Mouse (Mus musculus) heart, embryonic 13.5 days (tissue): ENCODE measurements at regions not wholly inside any gene's neighbourhood (a gene's known extent, or its start where the extent isn't known, plus 50 kb on each side); places are given as distances from the start of the nearest gene placed in this dataset.

ENCODE experiments used
- ATAC-seq: fragments of 200-750 bp; cut with Nextera tagmentation; 2 replicates; pipeline ENCODE4 v1.8.0; 2017; ENCODE audit warnings: moderate TSS enrichment; ENCODE audit not compliant: insufficient number of reproducible peaks, low FRiP score, low TSS enrichment; ENCODE audit errors: extremely low read depth
- H3K27ac ChIP-seq: fragments of 300-500 bp; sonication (generic); replicated peaks from 2 replicates; pipeline ENCODE4 v1.5.1; 2015; ENCODE audit warnings: moderate library complexity, mild to moderate bottlenecking, inconsistent platforms
- H3K27me3 ChIP-seq: fragments of 300-500 bp; sonication (generic); replicated peaks from 2 replicates; pipeline ENCODE4 v1.6.1; 2015; ENCODE audit warnings: mild to moderate bottlenecking, inconsistent platforms
- H3K36me3 ChIP-seq: fragments of 300-500 bp; sonication (generic); 2 replicates; pipeline ENCODE4 v1.6.1; 2015; ENCODE audit warnings: mild to moderate bottlenecking, inconsistent platforms
- H3K4me1 ChIP-seq: fragments of 300-500 bp; sonication (generic); 2 replicates; pipeline ENCODE4 v1.6.1; 2015; ENCODE audit warnings: inconsistent platforms
- H3K4me2 ChIP-seq: fragments of 300-500 bp; sonication (generic); 2 replicates; pipeline ENCODE4 v1.6.1; 2015; ENCODE audit warnings: inconsistent platforms, mild to moderate bottlenecking, moderate library complexity
- H3K4me3 ChIP-seq: fragments of 300-500 bp; sonication (generic); 2 replicates; pipeline ENCODE4 v1.5.1; 2015; ENCODE audit warnings: moderate library complexity, mild to moderate bottlenecking, inconsistent platforms
- H3K9ac ChIP-seq: fragments of 300-500 bp; sonication (generic); 2 replicates; pipeline ENCODE4 v1.6.1; 2015; ENCODE audit warnings: inconsistent platforms, mild to moderate bottlenecking, moderate library complexity
- H3K9me3 ChIP-seq: fragments of 300-500 bp; sonication (generic); 2 replicates; pipeline ENCODE4 v1.6.1; 2016; ENCODE audit warnings: inconsistent platforms
- WGBS: fragments of 180-500 bp; shearing (Covaris S2); methylation state at CpG from one replicate; pipeline ENCODE4 v1.1.7; 2015; ENCODE audit warnings: mixed read lengths; 5-methylcytosine and 5-hydroxymethylcytosine counted together

DNA sequence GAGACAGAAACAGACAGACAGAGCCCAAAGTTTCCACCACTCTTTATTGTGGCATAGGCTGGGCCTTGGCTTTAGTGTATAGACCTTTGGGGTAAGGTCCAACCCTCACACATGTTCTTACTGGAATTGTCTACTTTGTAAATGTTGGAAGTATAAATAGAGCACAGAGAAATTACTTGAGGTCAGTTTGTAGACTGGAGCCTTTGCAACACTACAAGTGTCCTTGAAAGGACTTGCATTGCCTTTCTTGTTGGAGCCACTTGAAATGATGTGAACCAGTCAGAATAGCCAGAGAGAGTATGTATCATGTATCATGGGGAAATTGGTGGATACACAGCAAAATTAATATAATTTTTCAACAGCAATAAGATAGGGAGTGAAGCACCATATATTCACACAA lies 131.4 kb downstream of the Btc start:
- Histone ChIP-seq H3K36me3 (no peaks in the 10 kb centered on the region), H3K9ac (no peak overlapping the region), H3K27ac (no peak overlapping the region), H3K4me2 (no peak overlapping the region), H3K9me3 (no peaks in the 10 kb centered on the region), H3K27me3 (no peaks in the 10 kb centered on the region), H3K4me1 (no peaks in the 10 kb centered on the region), H3K4me3 (no peak overlapping the region)
- ATAC-seq, result no peak

DNA sequence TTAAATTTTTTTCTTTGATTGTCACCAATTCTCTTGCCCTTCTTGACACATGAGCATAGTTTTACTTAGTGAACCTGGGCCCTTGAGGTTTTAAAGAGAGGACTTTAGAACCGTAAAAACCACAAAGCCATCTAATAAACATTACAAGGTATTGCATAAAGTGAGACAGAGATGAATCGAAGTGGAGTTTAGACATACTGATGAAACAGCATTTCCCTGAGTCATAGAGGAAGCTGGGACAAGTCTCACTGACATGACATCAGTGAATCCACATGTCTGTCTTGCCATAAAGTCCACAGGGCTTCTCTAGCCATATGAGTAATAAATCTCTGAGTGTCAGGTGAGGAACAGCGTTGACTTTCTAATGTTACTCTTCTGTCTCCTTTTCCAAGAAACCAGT lies 128.4 kb downstream of the Btc start:
- ATAC-seq, result no peak

DNA sequence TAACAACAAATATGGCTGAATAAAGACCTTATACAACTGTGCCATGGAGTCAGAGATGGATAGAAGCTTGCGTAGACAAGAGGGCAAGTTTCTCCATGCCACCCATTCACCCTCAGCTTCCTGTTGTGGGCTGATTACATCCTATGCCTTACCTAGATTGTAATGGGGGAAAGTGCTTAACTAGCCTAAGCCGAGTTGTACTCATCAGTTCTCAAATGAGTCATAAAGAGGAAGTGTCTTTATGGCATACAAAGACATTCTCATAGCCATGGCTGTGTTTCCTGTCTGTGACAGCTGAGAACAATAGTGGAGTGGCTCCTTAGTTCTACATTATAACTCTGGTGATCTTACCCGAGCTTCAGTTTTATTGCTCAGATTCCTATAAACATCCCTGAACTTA lies 124.3 kb downstream of the Btc start:
- H3K9ac ChIP-seq, result no peak overlapping the region
- no peak overlapping the region for H3K27ac ChIP-seq
- H3K27me3 ChIP-seq, result no peaks in the 10 kb centered on the region
- H3K36me3 ChIP-seq, result no peaks in the 10 kb centered on the region
- 64% methylated on average over 3 of the region's 3 CpGs for WGBS
- no peak for ATAC-seq
- H3K4me1 ChIP-seq, result no peaks in the 10 kb centered on the region
- no peak overlapping the region for H3K4me2 ChIP-seq
- H3K4me3 ChIP-seq, result no peak overlapping the region
- no peaks in the 10 kb centered on the region for H3K9me3 ChIP-seq

More for the DNA sequence above, 128.4 kb downstream of the Btc start:
- Histone ChIP-seq H3K36me3 (no peaks in the 10 kb centered on the region), H3K9me3 (no peaks in the 10 kb centered on the region), H3K27me3 (no peaks in the 10 kb centered on the region), H3K4me1 (no peaks in the 10 kb centered on the region), H3K9ac (no peak overlapping the region), H3K27ac (no peak overlapping the region), H3K4me2 (no peak overlapping the region), H3K4me3 (no peak overlapping the region)
- WGBS, result 84% methylated on average over 3 of the region's 3 CpGs

DNA sequence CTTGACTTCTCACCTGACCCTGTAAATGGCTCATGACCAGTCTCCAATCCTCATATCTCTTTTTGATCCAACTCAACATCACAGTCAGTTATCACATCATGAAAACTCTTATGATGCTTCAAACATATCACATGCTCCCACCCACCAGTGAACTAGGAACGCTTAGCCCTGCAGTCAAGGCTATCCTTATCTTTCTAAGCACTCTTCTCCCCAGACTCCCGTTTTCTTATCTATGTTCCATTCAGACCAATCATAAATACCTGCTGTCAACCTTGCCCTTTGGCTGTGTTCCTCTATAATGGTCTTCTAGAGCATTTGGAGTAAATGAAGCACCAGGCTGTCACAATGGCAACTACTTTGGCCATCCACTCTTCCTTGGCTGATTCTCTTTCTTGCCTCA lies 123.3 kb downstream of the Btc start:
- Histone ChIP-seq H3K4me2 (no peak overlapping the region), H3K4me3 (no peak overlapping the region), H3K27me3 (no peaks in the 10 kb centered on the region), H3K4me1 (no peaks in the 10 kb centered on the region), H3K36me3 (no peaks in the 10 kb centered on the region), H3K9me3 (no peaks in the 10 kb centered on the region), H3K27ac (no peak overlapping the region), H3K9ac (no peak overlapping the region)
- WGBS, result 22% methylated on average over 2 of the region's 2 CpGs
- ATAC-seq, result no peak

DNA sequence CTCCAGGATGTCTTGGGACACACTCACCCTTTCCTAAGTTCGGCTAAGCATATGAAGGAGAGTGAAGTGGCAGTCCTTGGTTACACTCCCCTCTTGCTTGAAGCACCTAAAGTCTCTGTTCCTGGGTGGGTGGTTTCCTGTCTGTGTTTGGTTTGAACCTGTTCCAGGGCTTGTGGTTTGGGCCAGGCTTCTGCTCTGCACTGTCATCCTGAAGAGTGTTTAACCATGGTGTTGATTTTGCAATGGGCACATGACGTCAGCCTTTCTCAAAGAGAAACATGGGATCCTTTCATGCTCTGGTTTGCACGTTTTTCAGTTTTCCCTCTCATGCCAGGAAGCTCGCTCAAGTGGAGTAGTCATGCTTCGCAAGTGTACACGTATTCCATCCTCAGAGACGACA lies 119.8 kb downstream of the Btc start:
- Histone ChIP-seq H3K27ac (no peak overlapping the region), H3K4me1 (no peaks in the 10 kb centered on the region), H3K9me3 (no peaks in the 10 kb centered on the region), H3K36me3 (no peaks in the 10 kb centered on the region), H3K4me2 (no peak overlapping the region), H3K27me3 (no peaks in the 10 kb centered on the region), H3K9ac (no peak overlapping the region), H3K4me3 (no peak overlapping the region)
- no peak for ATAC-seq
- 73% methylated on average over 7 of the region's 7 CpGs for WGBS

DNA sequence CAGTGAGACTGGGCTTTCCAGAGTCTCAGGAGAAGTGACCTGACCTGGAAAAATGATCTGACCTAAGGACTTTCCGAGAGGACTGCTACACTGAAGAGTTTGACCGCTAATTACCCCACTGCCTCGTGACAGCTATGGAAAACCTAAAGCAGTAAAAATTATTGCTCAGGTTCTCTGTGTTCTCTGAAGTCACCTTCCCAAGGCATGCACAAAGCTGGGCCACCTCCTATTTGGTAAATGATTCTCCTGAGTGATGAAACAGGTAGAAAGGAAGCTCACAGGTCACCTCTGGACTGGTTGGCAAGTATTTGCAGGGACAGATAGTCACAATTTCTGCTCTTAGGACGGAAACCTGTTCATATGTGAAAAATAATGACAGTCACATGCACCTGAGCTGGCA lies 109.7 kb downstream of the Btc start:
- H3K36me3 ChIP-seq, result no peaks in the 10 kb centered on the region
- ATAC-seq, result no peak
- no peaks in the 10 kb centered on the region for H3K4me1 ChIP-seq
- no peak overlapping the region for H3K27ac ChIP-seq
- H3K27me3 ChIP-seq, result no peaks in the 10 kb centered on the region
- 76% methylated on average over 4 of the region's 4 CpGs for WGBS
- H3K4me3 ChIP-seq, result no peak overlapping the region
- H3K9ac ChIP-seq, result no peak overlapping the region
- H3K4me2 ChIP-seq, result no peak overlapping the region
- H3K9me3 ChIP-seq, result 0 out of 2 replicates have a peak, but pooled peaks cover 3% of the 10 kb centered on the region

DNA sequence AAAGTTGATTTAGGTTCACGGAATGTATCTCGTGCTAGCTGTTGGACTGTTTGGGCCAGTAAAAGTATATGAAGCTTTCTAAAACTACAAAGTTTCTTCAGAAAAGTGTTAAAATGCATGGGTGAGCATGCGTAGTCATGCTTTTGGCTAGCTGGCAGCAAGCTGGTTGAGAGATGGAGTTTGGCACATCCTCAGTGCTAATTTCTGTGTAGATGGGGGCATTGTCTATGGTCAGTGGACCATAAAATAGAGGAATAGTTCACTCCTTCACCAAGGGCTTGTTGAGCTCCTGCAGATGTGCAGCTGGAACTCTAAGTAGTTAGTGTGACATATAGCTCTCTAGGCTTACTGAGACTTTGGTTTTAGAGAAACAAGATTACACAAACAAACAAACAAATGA lies 107.8 kb downstream of the Btc start:
- WGBS, result 80% methylated on average over 3 of the region's 3 CpGs
- no peaks in the 10 kb centered on the region for H3K4me1 ChIP-seq
- H3K27ac ChIP-seq, result no peak overlapping the region
- no peak overlapping the region for H3K4me3 ChIP-seq
- H3K9ac ChIP-seq, result no peak overlapping the region
- no peaks in the 10 kb centered on the region for H3K36me3 ChIP-seq
- no peaks in the 10 kb centered on the region for H3K27me3 ChIP-seq
- no peak overlapping the region for H3K4me2 ChIP-seq
- ATAC-seq, result no peak
- 0 out of 2 replicates have a peak, but pooled peaks cover 3% of the 10 kb centered on the region for H3K9me3 ChIP-seq

DNA sequence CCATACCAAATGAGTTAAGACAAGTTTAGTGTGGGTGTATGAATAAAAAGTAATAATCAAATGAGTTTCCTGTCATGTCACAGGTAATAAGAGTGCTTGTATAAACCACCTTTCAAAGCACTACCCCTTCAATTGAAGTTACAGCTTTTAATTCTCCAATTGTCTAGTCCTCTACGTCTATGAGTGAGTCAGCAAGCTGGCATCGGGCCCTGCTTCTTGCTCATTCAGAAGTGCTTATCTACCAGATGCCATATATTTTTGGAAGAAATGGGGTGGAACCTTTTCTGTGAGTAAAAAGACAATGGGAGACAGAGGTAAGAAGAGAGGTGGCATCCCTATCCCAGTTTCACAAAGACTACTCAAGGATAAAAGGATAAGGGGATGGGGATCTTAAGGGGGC lies 105.7 kb downstream of the Btc start:
- H3K4me2 ChIP-seq, result no peak overlapping the region
- H3K4me3 ChIP-seq, result no peak overlapping the region
- 0 out of 2 replicates have a peak, but pooled peaks cover 3% of the 10 kb centered on the region for H3K9me3 ChIP-seq
- no peak overlapping the region for H3K27ac ChIP-seq
- H3K9ac ChIP-seq, result no peak overlapping the region
- no peaks in the 10 kb centered on the region for H3K27me3 ChIP-seq
- WGBS, result 51% methylated on average over 2 of the region's 2 CpGs
- ATAC-seq, result no peak
- no peaks in the 10 kb centered on the region for H3K4me1 ChIP-seq
- no peaks in the 10 kb centered on the region for H3K36me3 ChIP-seq

DNA sequence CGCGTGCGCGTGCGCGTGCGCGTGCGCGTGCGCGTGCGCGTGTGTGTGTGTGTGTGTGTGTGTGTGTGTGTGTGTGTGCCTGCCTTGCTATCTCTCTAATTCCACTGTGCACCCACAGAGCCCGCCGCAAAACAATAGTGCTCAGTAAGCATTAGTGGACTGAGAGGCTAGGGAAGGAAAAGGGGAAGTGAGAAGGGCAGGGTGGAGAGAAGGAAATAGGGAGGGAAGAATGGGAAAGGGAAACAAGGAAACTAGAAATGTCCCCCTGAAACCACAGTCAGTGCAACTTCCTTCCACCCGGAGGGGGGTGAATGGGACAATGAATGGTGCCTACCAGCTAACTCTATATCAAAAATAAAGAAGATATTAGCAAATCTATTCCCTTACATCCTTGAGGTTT lies 100.7 kb downstream of the Btc start:
- no peaks in the 10 kb centered on the region for H3K27me3 ChIP-seq
- H3K4me2 ChIP-seq, result no peak overlapping the region
- no peak overlapping the region for H3K27ac ChIP-seq
- no peak overlapping the region for H3K9ac ChIP-seq
- no peaks in the 10 kb centered on the region for H3K36me3 ChIP-seq
- H3K4me1 ChIP-seq, result 0 out of 2 replicates have a peak, but pooled peaks cover 3% of the 10 kb centered on the region
- WGBS, result 85% methylated on average over 17 of the region's 17 CpGs
- ATAC-seq, result no peak
- 0 out of 2 replicates have a peak, but pooled peaks cover 3% of the 10 kb centered on the region for H3K9me3 ChIP-seq
- H3K4me3 ChIP-seq, result no peak overlapping the region

DNA sequence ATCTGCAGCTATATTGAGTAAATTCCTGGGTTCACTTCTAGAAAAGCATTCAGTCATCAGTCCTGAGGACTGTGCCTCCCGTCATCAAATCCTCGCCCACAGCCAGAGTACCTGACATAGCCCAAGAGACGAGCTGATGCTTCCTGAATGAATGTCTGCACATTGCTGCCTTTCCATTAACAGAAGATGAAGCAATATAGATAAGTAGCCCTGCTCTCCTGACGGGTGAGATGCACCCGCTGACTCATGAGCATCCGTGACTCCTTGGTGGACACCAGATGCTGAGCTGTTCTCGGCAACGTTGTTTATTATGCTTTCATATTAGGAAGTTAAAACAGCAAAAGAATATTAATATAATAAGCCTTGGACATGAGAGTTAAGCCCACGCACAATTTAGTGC lies 99.9 kb downstream of the Btc start:
- Histone ChIP-seq H3K27me3 (no peaks in the 10 kb centered on the region), H3K4me3 (no peak overlapping the region), H3K36me3 (no peaks in the 10 kb centered on the region), H3K27ac (no peak overlapping the region), H3K4me2 (no peak overlapping the region), H3K9ac (no peak overlapping the region), H3K4me1 (0 out of 2 replicates have a peak, but pooled peaks cover 3% of the 10 kb centered on the region), H3K9me3 (no peaks in the 10 kb centered on the region)
- no peak for ATAC-seq
- WGBS, result 59% methylated on average over 9 of the region's 9 CpGs

DNA sequence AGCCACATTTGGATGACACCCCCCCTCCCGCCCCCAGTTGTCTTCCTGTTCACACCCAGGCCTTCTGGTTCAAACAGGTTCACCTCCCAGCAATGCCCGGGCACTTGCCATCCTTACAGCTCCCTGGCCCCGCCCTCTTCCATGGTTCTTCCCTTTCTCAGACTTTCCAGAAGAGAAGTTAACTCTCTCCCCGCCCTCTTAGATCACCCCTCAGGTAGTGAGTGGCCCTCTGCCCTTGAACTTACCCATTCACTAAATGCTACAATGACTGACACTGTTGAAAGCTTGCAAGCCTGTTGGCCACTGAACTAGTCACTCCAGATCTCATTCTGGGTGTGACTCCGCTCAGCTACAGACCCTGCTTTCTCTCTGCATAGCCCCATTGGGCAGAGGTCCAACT lies 99.1 kb downstream of the Btc start:
- H3K4me2 ChIP-seq, result no peak overlapping the region
- no peak overlapping the region for H3K27ac ChIP-seq
- no peak overlapping the region for H3K9ac ChIP-seq
- H3K36me3 ChIP-seq, result no peaks in the 10 kb centered on the region
- H3K4me3 ChIP-seq, result no peak overlapping the region
- H3K9me3 ChIP-seq, result no peaks in the 10 kb centered on the region
- no peak for ATAC-seq
- 63% methylated on average over 5 of the region's 5 CpGs for WGBS
- H3K4me1 ChIP-seq, result 0 out of 2 replicates have a peak, but pooled peaks cover 3% of the 10 kb centered on the region
- no peaks in the 10 kb centered on the region for H3K27me3 ChIP-seq

DNA sequence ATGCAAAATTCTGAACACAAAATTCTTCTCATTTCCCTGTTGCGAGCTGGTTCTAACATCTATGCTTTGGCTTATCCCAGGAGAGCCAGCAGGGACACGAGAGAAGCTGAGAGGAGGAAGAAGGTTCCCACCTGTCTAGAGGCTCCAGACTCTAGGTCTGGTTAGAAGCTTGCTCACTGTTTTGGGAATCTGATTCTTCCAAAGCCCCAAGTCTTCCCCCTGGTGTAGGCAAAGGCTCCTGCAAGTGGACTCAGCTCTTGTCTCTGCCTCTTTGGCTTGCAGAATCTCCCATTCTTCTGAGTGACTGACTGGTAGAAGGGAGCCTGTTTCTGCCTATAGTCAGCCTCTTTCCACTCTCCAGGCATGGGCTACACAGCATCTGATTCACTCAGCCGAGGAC lies 95.8 kb downstream of the Btc start:
- no peak for ATAC-seq
- H3K36me3 ChIP-seq, result no peaks in the 10 kb centered on the region
- no peak overlapping the region for H3K9ac ChIP-seq
- H3K9me3 ChIP-seq, result no peaks in the 10 kb centered on the region
- 49% methylated on average over 3 of the region's 3 CpGs for WGBS
- no peak overlapping the region for H3K27ac ChIP-seq
- H3K4me3 ChIP-seq, result no peak overlapping the region
- no peaks in the 10 kb centered on the region for H3K27me3 ChIP-seq
- 0 out of 2 replicates have a peak, but pooled peaks cover 3% of the 10 kb centered on the region for H3K4me1 ChIP-seq
- H3K4me2 ChIP-seq, result no peak overlapping the region
